Mouse (Mus musculus) hindbrain, embryonic 15.5 days (tissue): ENCODE results near the gene Pibf1. TPM values are rescaled to one million over a fixed set of nuclear protein-coding genes. Genes with fewer than 3 reads are reported as not detected.

Experiments used
- polyA plus RNA-seq: library from polyadenylated mRNA; unstranded; fragments of >200 nt; fragmentation: Nextera tagmentation; extraction: Ambion mirVana; gene quantifications from 2 replicates; pipeline ENCODE4 v1.2.1, GENCODE M21; 2015

Gene Pibf1
- polyA plus RNA-seq, 1 experiment from 2014 or later: 17.1 TPM

Other genes starting within 250 kb of the Pibf1 start
- gene Rpl36a-ps1, start 105.1 kb upstream of the Pibf1 start, polyA plus RNA-seq: 0.51 TPM in 1 of 2 replicates, not detected in the other
- 98.4 and 99.5 TPM in 2 replicates for gene Mzt1, start 53.3 kb upstream of the Pibf1 start, polyA plus RNA-seq
- 15.4 and 18.7 TPM in 2 replicates for gene Bora, start 53.2 kb upstream of the Pibf1 start, polyA plus RNA-seq
- 22.1 and 23.0 TPM in 2 replicates for gene Dis3, start 346 bp downstream of the Pibf1 start, polyA plus RNA-seq
- 3.8 and 4.7 TPM in 2 replicates for gene Klf5, start 199.3 kb downstream of the Pibf1 start, polyA plus RNA-seq